Mouse (Mus musculus): ENCODE measurements around the gene Chd1.
"Not testable (repeated sequence)": the region's sequence is repeated elsewhere in the genome, so short reads cannot be mapped to it uniquely, and the experiment has no call there.

DNA sequence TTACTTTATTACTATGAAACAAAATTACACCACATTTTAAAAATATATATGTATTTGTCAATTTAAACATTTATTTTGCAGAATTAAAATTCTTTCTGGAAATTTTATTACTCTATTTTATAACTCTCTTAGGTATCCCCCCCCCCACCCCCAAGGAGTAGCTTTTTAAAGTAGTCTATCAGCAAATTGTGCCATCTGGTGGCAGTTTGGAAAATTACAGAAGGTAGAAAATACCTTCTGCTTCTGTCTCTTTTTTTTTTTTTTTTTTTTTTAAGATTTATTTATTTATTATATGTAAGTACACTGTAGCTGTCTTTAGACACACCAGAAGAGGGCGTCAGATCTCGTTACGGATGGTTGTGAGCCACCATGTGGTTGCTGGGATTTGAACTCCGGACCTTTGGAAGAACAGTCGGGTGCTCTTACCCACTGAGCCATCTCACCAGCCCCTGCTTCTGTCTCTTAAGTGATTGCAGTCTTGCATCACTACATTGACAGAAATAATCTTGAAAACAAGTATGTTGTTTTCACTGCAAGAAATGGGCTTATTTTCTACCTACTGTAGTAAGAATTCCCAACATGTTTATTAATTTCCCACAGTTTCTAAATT is 19.2 kb downstream of the Chd1 start:
- TF ChIP-seq GATA1 (IDR thresholded peaks at IDR 0.05; ENCODE audit: borderline replicate concordance, low read length); CTCF (IDR thresholded peaks at IDR 0.05; ENCODE audit: low read depth, low read length): not testable (repeated sequence)
